Mouse (Mus musculus) limb, embryonic 10.5 days (tissue): ENCODE measurements around the gene Pik3r4. TPM values are rescaled to one million over a fixed set of nuclear protein-coding genes. Genes with fewer than 3 reads are reported as not detected.
A peak's percentile ranks its signal among the peaks of the same experiment; 100 is the strongest.

ENCODE experiments used
- DNase-seq: peaks from one replicate; pipeline ENCODE4 v3.0.0-alpha.2; 2017; ENCODE audit warnings: low spot score
- H3K27ac ChIP-seq: fragments of 300-500 bp; sonication (generic); 2 replicates; pipeline ENCODE4 v1.5.1; 2016; ENCODE audit warnings: mild to moderate bottlenecking
- H3K27me3 ChIP-seq: fragments of 300-500 bp; sonication (generic); 2 replicates; pipeline ENCODE4 v1.6.1; 2016; ENCODE audit warnings: low read depth, mild to moderate bottlenecking; ENCODE audit not compliant: poor library complexity, severe bottlenecking
- H3K36me3 ChIP-seq: fragments of 300-500 bp; sonication (generic); 2 replicates; pipeline ENCODE4 v1.6.1; 2016; ENCODE audit warnings: mild to moderate bottlenecking, moderate library complexity
- H3K4me1 ChIP-seq: fragments of 300-500 bp; sonication (generic); 2 replicates; pipeline ENCODE4 v1.6.1; 2016
- H3K4me3 ChIP-seq: fragments of 300-500 bp; sonication (generic); 2 replicates; pipeline ENCODE4 v1.5.1; 2016; ENCODE audit warnings: mild to moderate bottlenecking, moderate library complexity
- H3K9me3 ChIP-seq: fragments of 300-500 bp; sonication (generic); replicated peaks from 2 replicates; pipeline ENCODE4 v1.6.1; 2016; ENCODE audit warnings: mild to moderate bottlenecking
- WGBS: fragments of 180-500 bp; shearing (Covaris S2); methylation state at CpG from one replicate; pipeline ENCODE4 v1.1.7; 2016; 5-methylcytosine and 5-hydroxymethylcytosine counted together
- polyA plus RNA-seq: library from polyadenylated mRNA; unstranded; fragments of >200 nt; fragmentation: Nextera tagmentation; extraction: Ambion mirVana; gene quantifications from 2 replicates; pipeline ENCODE4 v1.2.1, GENCODE M21; 2016

Gene Pik3r4
- polyA plus RNA-seq, 1 experiment from 2014 or later = 26.6 TPM

DNA sequence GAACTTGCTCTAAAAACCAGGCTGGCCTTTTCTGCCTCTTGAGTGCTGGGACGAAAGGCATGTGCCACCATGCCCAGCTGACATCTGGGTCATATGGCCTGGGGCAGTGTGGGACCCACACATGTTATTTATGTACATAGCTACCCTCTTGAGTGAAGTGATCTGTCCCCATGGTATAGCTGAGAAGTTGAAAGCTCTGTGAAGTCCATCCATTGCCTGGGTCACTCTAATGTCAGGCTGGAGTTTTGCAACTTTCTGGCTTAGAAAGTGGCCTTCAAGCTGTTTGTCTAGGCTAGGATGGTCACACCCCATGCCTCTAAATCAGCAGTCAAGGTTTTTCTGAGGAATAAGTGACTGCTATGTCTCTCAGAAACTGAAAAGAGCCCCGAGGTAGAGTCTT lies 29.3 kb downstream of the Pik3r4 start:
- no peak overlapping the region for H3K27ac ChIP-seq
- peaks cover 76% of the 10 kb centered on the region for H3K36me3 ChIP-seq
- no peaks in the 10 kb centered on the region for H3K27me3 ChIP-seq
- no peak overlapping the region for H3K4me3 ChIP-seq
- DNase-seq = no peak
- H3K9me3 ChIP-seq = no peaks in the 10 kb centered on the region
- 72% methylated on average over 2 of the region's 2 CpGs for WGBS
- no peaks in the 10 kb centered on the region for H3K4me1 ChIP-seq

DNA sequence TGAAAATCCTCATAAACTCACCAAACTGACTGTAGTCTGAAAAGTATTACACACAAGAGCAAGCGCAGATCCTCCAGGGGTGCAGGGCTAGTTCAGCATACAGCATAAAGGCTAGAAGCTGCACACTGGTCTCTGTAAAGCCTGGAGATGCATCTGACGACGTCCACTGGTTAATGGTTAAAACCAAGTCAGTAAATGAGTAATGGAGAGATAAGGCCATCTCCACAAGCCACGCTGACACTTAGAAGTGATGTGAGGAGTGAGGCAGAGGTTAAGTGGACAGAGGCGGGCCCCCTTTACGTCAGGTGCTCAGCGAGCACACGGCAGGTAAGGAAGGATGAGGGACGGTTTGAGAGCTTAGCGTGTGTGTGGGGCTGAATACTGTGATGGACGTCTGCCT lies 33.2 kb downstream of the Pik3r4 start:
- no peak overlapping the region for H3K27ac ChIP-seq
- 88% methylated on average over 11 of the region's 11 CpGs for WGBS
- H3K27me3 ChIP-seq = no peaks in the 10 kb centered on the region
- H3K4me3 ChIP-seq = no peak overlapping the region
- H3K4me1 ChIP-seq = no peaks in the 10 kb centered on the region
- peaks cover 73% of the 10 kb centered on the region for H3K36me3 ChIP-seq
- no peaks in the 10 kb centered on the region for H3K9me3 ChIP-seq
- DNase-seq = no peak

DNA sequence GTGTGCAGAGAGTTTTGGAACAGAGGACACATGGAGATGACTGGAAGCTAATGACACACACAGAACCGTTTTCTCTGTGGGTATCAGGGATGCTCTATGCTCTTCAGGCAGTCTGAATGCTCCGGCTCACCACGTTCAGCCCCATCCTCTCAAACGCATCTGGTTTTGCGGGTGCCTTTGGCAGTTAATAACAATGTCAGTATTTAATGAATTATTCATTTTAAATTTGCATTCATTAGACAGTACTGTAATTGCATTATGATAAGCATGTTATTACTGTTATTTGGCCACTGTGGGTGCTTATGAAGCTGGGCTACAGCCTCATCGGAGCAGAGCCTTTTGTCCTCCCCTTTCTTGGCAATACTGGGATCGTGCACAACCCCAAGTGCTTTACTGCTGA lies 38.6 kb downstream of the Pik3r4 start:
- WGBS = 93% methylated on average over 7 of the region's 7 CpGs

DNA sequence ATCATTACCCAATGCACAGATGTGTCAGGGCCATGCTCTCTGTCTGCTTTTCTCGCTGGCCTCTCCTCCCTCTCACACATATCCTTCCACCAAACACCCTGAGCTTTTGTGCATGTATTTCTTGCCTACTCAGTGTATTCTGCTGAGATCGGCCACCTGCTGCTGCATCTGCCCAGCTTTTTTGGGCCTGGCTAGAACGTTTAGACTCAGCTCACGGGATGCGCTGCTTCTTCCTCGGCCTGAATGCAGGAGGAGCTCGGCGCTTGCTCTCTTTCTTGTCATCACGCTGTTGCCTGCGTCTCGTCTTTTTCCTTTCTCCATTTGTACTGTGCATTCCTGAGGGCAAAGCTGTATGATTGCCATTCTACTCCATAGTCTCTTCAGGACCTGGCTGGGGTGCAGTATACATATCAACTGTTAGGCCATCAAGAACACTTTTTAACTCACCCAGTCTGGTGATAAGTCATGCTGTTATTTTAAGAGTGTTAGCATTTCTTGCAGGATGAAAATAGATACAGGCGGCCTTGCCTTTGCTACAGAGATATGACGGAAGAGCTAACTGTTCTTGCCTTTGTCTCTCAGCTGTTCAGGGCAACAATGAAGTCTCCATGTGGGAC lies 41.9 kb downstream of the Pik3r4 start:
- Histone ChIP-seq H3K4me3 (no peak overlapping the region), H3K27ac (no peak overlapping the region), H3K27me3 (no peaks in the 10 kb centered on the region), H3K9me3 (no peaks in the 10 kb centered on the region), H3K4me1 (no peaks in the 10 kb centered on the region), H3K36me3 (peaks cover 84% of the 10 kb centered on the region)
- 93% methylated on average over 13 of the region's 13 CpGs for WGBS
- DNase-seq = no peak

More for the DNA sequence above, 38.6 kb downstream of the Pik3r4 start:
- H3K4me3 ChIP-seq = no peak overlapping the region
- no peak for DNase-seq
- no peaks in the 10 kb centered on the region for H3K4me1 ChIP-seq
- no peaks in the 10 kb centered on the region for H3K9me3 ChIP-seq
- H3K36me3 ChIP-seq = peaks cover 90% of the 10 kb centered on the region
- no peaks in the 10 kb centered on the region for H3K27me3 ChIP-seq
- H3K27ac ChIP-seq = no peak overlapping the region

DNA sequence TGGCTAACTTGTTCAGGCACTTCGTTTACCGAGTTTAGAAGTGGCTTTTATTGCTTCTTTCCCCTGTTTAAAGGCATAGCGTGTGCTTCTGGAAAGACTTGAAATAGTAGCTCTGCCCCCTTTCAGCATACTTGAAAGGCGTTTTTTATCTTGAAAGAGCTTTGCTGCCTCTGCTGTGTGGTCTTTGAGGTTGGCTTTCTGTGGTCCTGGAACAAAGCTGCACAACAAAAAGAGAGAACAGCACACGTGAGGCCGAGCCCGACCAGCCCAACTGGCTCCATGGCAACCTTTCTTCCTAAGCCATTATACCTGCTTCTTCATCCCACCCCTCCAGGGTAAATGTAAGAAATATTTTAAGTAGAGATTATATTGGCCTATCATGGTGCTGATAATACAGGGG lies 46.7 kb downstream of the Pik3r4 start:
- Histone ChIP-seq H3K36me3 (peaks cover 45% of the 10 kb centered on the region), H3K27me3 (no peaks in the 10 kb centered on the region), H3K27ac (no peak overlapping the region), H3K4me3 (no peak overlapping the region), H3K4me1 (no peaks in the 10 kb centered on the region), H3K9me3 (no peaks in the 10 kb centered on the region)
- WGBS = 87% methylated on average over 7 of the region's 7 CpGs
- DNase-seq = no peak

DNA sequence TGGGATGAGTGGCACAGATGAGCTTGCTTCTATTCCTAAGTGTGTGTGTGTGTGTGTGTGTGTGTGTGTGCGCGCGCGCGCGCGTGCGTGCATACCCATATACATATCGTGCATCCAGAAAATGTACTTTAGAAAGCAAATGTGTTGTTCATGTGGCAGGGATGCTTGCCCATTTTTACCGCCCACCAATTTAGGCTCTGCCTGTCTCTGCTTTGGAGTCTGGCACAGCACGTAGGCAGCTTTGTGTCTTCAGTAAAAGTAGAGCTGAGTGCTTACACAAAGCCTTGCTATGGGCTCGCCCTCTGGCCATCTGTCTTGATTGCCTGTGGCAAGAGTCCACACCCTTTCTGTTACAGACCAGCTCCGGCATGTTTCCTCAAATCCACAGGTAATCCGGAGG lies 49.7 kb downstream of the Pik3r4 start:
- no peaks in the 10 kb centered on the region for H3K9me3 ChIP-seq
- no peaks in the 10 kb centered on the region for H3K27me3 ChIP-seq
- WGBS = 92% methylated on average over 14 of the region's 14 CpGs
- H3K36me3 ChIP-seq = peaks cover 15% of the 10 kb centered on the region
- H3K4me3 ChIP-seq = no peak overlapping the region
- H3K27ac ChIP-seq = no peak overlapping the region
- no peak for DNase-seq
- no peaks in the 10 kb centered on the region for H3K4me1 ChIP-seq

DNA sequence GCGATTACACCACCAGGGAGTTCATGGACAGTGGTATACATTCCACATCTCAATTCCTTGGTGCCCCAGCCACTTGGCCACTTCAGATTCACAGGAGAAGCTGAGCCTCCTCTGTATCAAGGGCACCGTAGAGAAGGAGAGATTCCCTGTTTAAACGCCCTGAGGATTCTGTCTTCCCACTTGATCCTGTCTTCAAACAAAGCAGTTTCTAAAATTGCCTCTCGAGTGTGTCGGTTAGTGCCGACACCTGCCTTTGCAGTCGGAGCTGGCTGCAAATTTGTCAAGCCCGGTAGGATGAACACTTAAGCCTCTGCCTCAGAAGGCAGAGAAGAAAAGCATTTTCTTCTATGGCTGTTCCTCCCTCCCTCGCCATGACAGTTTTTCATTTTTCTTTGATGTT lies 50.3 kb downstream of the Pik3r4 start:
- no peaks in the 10 kb centered on the region for H3K27me3 ChIP-seq
- H3K4me1 ChIP-seq = no peaks in the 10 kb centered on the region
- 90% methylated on average over 9 of the region's 9 CpGs for WGBS
- H3K4me3 ChIP-seq = no peak overlapping the region
- DNase-seq = no peak
- H3K36me3 ChIP-seq = peaks cover 9% of the 10 kb centered on the region
- no peak overlapping the region for H3K27ac ChIP-seq
- no peaks in the 10 kb centered on the region for H3K9me3 ChIP-seq

DNA sequence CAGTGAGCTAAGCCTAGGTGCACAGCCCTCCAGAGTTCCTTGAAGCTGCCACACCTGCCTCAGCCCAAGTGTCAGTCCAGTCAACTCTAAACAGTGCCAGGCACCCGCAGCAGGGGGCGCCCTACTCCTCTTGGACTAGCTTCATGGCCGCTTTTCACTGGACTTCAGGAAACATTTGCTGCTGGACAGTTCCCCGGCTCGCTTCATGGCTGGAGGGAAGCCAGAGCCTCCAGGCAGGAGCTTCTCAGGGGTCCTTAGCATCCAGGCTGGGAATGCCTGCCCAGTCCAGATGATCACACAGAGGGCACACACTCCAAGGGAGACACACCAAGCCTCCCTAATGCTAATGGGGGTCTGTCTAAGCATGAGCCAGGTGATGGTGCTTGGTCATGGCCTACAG lies 51.1 kb downstream of the Pik3r4 start:
- H3K4me3 ChIP-seq = no peak overlapping the region
- H3K27ac ChIP-seq = no peak overlapping the region
- peaks cover 2% of the 10 kb centered on the region; the same call in 1 of the 2 replicates for H3K36me3 ChIP-seq
- H3K9me3 ChIP-seq = no peaks in the 10 kb centered on the region
- peak; percentile 93 for DNase-seq
- H3K27me3 ChIP-seq = no peaks in the 10 kb centered on the region
- 3% methylated on average over 5 of the region's 5 CpGs for WGBS
- H3K4me1 ChIP-seq = no peaks in the 10 kb centered on the region

DNA sequence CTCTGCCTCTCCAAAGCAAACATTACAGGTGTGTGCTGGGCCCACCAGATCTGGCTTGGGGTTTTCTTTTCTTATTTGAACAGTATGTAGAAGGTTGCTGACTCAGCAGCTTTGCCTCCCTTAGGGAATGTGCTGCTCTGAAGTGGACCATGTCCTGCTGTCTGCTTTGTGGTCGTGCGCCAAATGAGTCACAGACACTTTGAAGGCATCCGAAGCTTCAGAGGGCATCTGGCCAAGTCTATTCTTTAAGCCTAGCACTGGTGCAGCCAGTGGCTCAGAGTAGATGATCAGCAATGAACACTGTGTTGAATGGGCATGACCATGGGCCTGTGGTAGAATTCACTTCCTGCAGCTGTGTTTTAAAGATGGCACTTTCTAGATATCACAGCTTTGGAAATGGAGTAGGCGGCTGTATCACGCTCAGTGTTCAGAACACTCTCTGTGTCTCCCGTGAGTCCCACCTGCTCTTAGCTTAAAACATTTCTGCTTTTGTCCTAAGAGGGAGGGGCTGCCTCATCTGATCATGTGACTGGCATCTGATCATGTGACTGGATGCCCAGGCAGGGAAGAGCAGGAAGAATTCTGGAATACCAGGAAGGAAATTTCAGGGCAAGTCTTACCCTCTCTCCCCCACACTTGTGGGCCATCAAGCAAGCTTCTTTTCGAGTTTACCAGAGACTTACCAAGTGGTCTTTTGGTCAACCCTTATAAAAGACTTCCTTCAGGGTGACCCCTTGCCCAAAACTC lies 54.2 kb downstream of the Pik3r4 start:
- WGBS = 94% methylated on average over 7 of the region's 7 CpGs
- DNase-seq = no peak
- H3K27ac ChIP-seq = no peak overlapping the region
- H3K4me3 ChIP-seq = no peak overlapping the region
- no peaks in the 10 kb centered on the region for H3K36me3 ChIP-seq
- H3K4me1 ChIP-seq = no peaks in the 10 kb centered on the region
- no peaks in the 10 kb centered on the region for H3K27me3 ChIP-seq
- H3K9me3 ChIP-seq = no peaks in the 10 kb centered on the region

DNA sequence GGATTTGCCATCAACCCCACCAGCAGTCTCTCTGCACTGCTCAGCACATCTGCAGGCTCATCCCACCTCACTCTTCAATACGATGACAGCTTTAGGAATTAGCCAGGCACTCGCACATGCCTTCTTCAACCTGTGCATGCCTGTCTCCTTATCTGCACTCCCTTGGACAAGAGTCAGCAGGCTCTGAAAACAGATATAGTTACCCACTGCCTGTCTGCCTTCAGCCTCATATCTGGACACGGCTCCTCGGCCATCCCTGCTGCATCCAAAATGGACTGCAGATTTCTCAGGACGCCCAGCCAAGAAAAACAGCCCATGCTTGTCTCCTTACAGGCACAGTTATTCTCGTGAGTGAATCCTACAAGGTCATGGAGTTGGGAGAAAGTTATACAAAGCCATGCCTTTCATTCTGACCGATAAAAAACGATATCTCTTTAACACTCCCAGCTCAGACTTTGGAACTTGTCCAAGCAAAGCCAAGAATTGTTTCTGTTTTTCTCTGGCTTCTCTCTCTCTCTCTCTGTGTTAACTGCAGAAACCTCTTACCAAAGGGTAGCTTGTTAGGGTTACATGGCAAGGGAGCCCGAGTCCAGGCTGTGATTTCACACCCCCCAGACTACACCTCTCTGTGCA lies 55.1 kb downstream of the Pik3r4 start:
- no peaks in the 10 kb centered on the region for H3K4me1 ChIP-seq
- H3K9me3 ChIP-seq = no peaks in the 10 kb centered on the region
- H3K27ac ChIP-seq = no peak overlapping the region
- 85% methylated on average over 9 of the region's 9 CpGs for WGBS
- no peak overlapping the region for H3K4me3 ChIP-seq
- DNase-seq = no peak
- no peaks in the 10 kb centered on the region for H3K27me3 ChIP-seq
- no peaks in the 10 kb centered on the region for H3K36me3 ChIP-seq

DNA sequence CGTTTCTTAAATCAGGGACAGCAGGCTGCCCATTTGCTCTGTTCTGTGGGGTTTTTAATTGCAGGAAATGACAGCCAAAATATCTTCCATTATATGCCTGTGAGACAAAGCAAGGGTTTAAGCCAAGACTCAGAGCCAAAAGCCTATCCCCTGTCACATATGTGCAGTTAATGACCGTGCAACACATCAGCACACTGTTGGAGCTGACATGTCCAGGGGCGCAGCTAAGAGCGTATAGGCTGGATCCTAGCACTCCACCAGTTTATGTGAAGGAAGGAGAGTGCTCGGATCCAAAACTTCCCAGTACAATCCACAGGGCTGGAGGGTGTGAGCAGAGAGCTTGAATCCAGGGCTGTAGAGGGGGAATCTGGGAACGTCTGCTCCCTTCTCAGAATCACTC lies 57.9 kb downstream of the Pik3r4 start:
- Histone ChIP-seq H3K4me3 (no peak overlapping the region), H3K27me3 (no peaks in the 10 kb centered on the region), H3K27ac (no peak overlapping the region), H3K4me1 (no peaks in the 10 kb centered on the region), H3K9me3 (no peaks in the 10 kb centered on the region), H3K36me3 (no peaks in the 10 kb centered on the region)
- no peak for DNase-seq
- 78% methylated on average over 6 of the region's 6 CpGs for WGBS

DNA sequence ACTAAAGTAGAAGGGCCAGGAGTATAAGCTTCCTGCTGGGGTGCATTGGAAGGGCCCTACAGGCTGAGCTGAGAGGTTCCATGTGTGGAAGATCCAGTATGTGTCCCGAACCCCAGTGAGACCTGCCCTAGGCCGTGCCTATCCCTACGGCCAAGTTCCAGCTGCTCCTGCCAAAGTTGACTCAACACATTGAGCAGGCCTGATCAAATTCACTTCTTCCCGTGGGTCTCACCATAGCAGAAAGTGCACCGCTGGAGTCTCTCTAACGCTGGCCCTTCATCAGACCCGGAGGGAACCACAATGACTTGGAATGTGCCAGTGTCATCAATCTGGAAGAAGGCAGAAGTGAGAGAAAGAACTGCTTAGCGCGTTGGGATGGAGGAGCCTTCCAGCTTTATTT lies 59.2 kb downstream of the Pik3r4 start:
- no peaks in the 10 kb centered on the region for H3K36me3 ChIP-seq
- no peak for DNase-seq
- 85% methylated on average over 9 of the region's 9 CpGs for WGBS
- H3K27ac ChIP-seq = no peak overlapping the region
- H3K27me3 ChIP-seq = no peaks in the 10 kb centered on the region
- H3K4me1 ChIP-seq = no peaks in the 10 kb centered on the region
- no peaks in the 10 kb centered on the region for H3K9me3 ChIP-seq
- no peak overlapping the region for H3K4me3 ChIP-seq

DNA sequence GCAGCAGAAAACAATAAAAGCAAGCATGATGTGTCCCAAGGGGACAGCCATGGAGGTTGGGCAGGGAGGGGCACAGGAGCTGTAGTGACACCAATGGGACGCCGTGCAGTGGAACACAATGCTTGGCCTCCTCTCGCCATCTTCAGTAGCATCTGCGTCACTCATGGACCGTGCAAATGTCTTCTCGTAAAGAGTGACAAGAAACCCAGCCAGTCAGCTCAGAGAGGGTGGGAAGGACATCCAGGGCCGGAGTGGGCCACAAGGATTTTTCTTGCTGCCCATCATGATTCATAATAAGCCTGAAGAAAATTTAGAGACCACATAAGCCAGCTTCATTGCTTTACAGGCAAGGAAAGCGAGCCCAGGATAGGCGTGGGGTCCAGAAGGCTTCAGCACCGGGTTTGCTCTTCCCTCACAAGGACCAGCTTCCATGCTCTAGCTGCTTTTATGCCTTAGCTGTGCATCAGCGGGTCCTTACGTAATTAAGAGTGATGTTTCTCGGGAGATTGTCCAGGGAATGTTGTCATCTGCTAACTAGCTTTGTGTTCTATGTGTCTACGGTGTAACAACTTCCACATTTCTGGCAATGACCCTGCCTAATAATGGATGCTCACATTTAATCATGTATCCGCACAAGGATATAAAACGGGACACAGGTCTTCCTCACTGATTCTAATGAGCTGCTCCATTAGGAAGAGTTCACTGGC lies 61.6 kb downstream of the Pik3r4 start:
- WGBS = 88% methylated on average over 16 of the region's 16 CpGs
- H3K36me3 ChIP-seq = no peaks in the 10 kb centered on the region
- no peaks in the 10 kb centered on the region for H3K4me1 ChIP-seq
- no peak overlapping the region for H3K27ac ChIP-seq
- H3K27me3 ChIP-seq = no peaks in the 10 kb centered on the region
- no peak for DNase-seq
- H3K9me3 ChIP-seq = no peaks in the 10 kb centered on the region
- H3K4me3 ChIP-seq = no peak overlapping the region
